Mouse (Mus musculus): ENCODE results near the gene Tmcc3. TPM values are rescaled to one million over a fixed set of nuclear protein-coding genes. Genes with fewer than 3 reads are reported as not detected.

The Tmcc3 gene
- total RNA-seq (2021), result 10 to 100 TPM; 25.7 to 31.5 TPM
- long read RNA-seq, experiment 1, full-length matches to known transcripts, result 11 of 18 reads
- long read RNA-seq, experiment 1, partial matches to known transcripts, result 1 of 18 reads
- long read RNA-seq, experiment 1, other reads (novel, unspliced or antisense), result 6 of 18 reads
- long read RNA-seq, experiment 2, full-length matches to known transcripts, result 2 of 11 reads
- long read RNA-seq, experiment 2, partial matches to known transcripts, result 1 of 11 reads
- long read RNA-seq, experiment 2, other reads (novel, unspliced or antisense), result 8 of 11 reads

- DNase-seq, result peak in 1 of 2 experiments; percentile 2
Measured at GRCm38 (mm10) chr10:94311511-94312006, at the start of gene Tmcc3. TSS of gene Tmcc3 (plus strand) at chr10:94311949.

- no peak for DNase-seq
Measured at GRCm38 (mm10) chr10:94262646-94263045, 49.1 kb upstream of the Tmcc3 start.

- no peak for DNase-seq
Measured at GRCm38 (mm10) chr10:94263211-94263610, 48.5 kb upstream of the Tmcc3 start.

GRCm38 (mm10) chr10:94265656-94266542 lies 45.9 kb upstream of the Tmcc3 start:
- no peak for DNase-seq

GRCm38 (mm10) chr10:94275321-94275720 lies 36.4 kb upstream of the Tmcc3 start:
- no peak for DNase-seq

- DNase-seq, result no peak
Measured at GRCm38 (mm10) chr10:94276511-94276910, 35.2 kb upstream of the Tmcc3 start.

- no peak for DNase-seq
Measured at GRCm38 (mm10) chr10:94282179-94282578, 29.6 kb upstream of the Tmcc3 start.

DNA sequence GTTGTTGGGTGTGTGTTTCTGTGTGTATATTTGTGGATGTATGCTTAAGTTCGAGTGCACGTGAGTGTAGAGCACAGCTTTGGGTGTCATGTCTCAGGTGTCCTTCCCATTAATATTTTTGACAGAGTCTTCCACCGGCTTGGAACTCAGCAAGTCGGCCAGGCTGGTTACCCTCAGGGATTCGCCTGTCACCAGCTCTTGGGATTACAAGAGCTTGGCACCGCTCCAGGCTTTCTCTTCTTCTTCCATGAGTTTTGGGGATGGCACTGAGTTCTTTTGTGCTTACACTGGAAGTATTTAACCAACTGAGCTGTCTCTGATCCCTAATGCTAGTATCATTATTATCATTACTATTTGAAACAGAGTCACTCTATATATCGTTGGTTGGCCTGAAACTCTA lies 29.0 kb upstream of the Tmcc3 start:
- DNase-seq, result no peak

- DNase-seq, result no peak
Measured at GRCm38 (mm10) chr10:94294437-94294836, 17.3 kb upstream of the Tmcc3 start.

- no peak for DNase-seq
Measured at GRCm38 (mm10) chr10:94294933-94295750, 16.6 kb upstream of the Tmcc3 start.

- DNase-seq, result no peak
Measured at GRCm38 (mm10) chr10:94295923-94296605, 15.7 kb upstream of the Tmcc3 start.

GRCm38 (mm10) chr10:94298471-94298870 lies 13.3 kb upstream of the Tmcc3 start, which contains the start of gene Gm4792:
TSS of gene Gm4792 (minus strand) at chr10:94298703.
- DNase-seq, result no peak

DNA sequence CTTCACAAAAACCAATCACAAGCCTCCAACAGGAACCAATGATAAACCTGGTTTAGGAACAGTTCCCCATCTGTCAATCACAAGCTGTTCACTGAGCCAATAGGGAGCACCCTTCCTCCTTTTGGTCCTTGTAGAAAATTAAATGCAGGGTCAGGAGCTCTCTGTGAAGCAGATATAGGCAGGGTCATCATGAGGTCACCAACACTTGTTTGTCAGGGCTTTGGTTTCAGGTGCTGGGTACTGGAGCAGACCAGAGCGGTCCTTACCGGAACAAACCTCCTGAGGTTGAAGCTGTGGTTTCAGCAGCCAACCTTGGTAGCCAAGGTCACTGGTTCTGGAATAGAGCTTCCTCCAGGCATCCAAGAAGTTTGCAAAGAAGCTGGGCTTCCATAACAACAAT lies 12.4 kb upstream of the Tmcc3 start:
- DNase-seq, result no peak

- DNase-seq, result no peak
Measured at GRCm38 (mm10) chr10:94304064-94304657, 7.6 kb upstream of the Tmcc3 start.

DNA sequence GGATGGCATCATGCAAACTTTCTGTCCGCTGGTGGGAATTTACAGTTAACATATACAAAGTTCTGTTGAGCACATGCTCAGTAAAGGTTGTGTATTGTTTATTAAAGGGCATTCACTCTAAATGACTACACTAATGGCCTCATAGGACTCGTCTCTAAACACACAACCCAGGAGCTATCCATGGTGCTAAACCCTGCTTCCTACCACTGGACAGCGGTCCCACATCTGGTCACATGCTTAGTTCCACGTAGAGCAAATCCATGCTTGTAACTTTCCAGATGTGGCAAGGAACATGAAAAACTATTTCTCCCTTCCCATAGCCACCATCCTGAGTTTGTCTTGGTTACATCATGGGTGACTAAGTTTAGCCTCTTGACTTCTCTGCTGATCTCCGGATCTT lies 6.2 kb upstream of the Tmcc3 start:
- peak in 1 of 2 experiments; percentile 41 for DNase-seq

GRCm38 (mm10) chr10:94310499-94311267 lies 1.1 kb upstream of the Tmcc3 start:
- no peak for DNase-seq

- DNase-seq, result peak; percentile 7 to 40
Measured at GRCm38 (mm10) chr10:94312007-94312715, 412 bp downstream of the Tmcc3 start.

DNA sequence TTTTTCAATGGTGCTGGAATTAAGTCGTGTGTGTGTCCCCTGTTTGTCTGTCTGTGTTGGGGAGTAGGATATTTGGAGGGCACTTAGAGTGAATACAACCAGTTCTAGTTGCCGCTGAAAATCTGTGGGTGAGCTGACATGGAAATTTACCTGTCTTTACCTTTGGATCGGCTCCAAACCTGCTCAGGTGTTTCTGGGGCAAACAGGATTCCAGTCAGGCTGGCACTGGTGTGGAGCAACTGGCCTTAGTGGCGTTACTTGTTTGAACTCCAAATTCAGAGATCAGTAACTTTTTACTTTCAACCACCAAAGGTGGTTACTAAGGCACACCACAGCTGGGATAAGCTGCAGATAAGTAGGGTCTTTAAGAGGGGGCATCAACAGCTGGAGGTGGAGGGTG lies 1.4 kb downstream of the Tmcc3 start:
- DNase-seq, result no peak

- no peak for DNase-seq
Measured at GRCm38 (mm10) chr10:94318574-94318973, 6.8 kb downstream of the Tmcc3 start.

DNA sequence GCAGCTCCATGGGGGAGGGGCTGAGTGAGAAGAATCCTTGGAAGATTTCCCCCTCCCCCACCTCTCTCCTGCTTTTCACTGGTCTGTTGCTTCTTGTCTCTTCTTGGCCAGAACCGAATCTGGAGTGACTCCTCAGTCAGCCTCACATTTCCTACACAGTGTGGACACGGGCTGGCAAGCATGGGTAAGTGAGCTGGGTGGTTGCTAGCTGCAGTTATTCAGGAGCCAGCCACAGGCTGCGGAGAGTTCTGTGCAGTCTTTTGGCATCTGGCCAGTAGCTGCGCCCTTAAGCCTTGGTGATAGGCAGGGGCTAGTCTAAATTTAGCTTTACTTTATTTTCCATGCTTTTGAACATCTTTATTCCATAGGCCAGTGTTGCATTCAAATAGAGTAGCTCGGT lies 18.2 kb downstream of the Tmcc3 start:
- DNase-seq, result peak; percentile 7 to 13

Data from heart, adult 18-20 months (tissue).